Mouse (Mus musculus) NIH3T3 (cell line): ENCODE measurements around the gene Edn1.
A peak's percentile ranks its signal among the peaks of the same experiment; 100 is the strongest.

Source experiments
- DNase-seq: peaks from one replicate; pipeline ENCODE4 v3.0.0-alpha.2; 2012; ENCODE audit warnings: low read depth

Edn1 gene

DNA sequence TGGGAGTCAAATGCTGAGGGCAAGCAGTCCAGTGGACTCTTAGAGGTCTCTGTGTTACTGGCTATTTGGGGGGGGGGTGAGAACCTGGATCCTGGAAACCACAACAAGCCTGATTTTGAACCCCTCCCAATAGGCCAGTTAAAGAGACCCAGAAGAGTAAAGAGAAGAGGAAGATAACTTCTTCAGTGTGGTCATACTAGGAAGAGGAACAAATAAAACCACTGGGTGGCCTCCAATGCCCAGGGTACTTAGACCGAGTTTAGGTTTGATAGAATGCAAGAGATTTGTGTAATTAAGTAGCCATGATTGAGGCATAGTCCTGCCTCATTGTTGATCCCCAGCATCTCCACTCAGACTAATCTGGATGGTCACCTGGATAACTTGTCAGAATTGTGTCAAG is 14.4 kb downstream of the Edn1 start:
- no peak for DNase-seq

DNA sequence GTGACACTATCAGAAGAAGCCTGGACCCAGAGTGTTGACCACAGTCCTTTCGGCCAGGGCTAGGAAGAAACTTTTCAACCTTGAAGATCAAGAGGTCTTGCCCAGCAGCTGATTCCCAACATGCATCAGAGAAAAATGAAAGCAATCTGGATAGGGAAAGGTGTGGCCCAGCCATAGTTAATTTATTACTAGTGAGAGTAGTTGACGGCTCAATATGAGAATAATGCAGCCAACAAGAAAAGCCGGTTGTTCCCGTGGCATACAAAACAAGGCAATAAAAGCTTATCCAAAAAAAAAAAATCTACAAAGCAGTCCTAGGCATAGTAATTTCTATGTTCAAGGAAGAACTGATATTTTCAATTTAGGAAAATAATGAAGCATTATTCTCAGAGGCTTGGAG is 16.5 kb downstream of the Edn1 start:
- no peak for DNase-seq

DNA sequence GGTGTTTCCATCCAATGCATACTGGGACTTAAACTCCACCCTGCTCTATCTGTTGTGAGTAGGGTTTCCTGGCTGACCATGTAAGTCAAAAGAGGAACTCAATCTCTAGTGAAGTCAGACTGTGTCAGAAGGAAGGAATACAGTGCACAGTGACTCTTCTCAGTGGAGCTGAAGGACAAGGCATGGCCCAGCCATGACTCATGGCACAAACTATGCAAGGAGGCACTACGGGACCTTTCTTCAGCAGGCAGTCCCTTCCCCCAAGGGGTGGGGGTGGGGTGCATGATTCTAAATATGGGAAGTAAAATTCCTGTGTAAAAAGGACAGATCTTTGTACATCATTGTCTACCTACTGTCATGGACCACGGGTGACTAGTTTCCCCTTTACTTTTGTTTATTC is 27.3 kb downstream of the Edn1 start:
- DNase-seq: peak; percentile 70

DNA sequence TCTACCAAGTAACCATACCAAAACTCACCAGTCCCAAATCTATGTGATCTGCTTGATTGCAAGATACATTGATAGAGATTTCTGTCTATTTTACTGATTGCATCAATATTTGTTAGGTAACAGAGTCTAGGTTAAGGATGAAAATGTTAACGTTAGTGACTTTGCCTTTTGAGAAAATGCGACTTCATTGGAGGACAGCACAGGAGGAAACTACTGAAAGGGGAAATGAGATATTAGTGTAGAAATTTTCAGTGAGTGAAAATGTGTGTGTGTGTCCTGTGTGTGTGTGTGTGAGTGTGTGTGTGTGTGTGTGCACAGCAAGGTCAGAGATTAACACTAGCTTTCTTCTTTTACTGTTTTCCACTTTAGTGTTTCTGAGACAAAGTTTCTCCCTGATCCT is 29.8 kb downstream of the Edn1 start:
- no peak for DNase-seq

DNA sequence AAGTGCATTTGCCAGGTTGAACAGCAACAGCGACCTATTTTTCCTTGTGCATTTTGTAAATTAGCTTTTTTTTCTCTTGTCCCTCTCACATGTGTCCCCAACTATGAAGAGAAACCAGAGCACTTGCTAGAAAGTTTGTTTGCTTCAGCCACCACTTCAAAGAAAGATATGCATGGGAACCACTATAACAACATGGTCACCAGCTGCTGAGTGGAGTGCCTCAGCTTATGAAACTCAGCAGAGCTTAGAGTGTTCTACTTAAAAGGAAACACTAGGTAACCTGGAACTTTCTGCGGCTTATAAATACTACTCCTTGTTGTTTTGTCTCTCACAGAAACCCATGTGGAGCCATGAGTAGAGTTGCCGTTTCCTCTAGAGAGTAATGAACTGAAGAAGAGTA is 33.7 kb downstream of the Edn1 start:
- no peak for DNase-seq

DNA sequence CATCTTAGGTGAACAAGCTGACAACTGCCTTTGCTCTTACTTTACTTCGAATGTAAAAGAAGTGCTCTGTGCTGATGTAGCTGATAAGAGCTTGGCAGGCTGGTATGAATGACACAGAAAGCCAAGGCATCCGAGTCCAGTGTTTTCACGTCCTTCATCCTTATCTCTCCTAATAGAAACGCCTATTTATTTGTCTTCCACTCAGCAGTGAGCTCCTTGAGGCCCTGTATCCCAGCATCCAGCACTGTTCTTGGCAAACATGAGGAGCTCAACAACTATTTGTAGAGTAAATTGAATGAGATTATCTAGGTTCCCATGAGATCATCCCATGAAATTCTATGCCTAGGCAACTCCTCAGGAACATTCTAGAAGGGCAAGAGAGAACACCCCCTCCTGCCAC is 35.1 kb downstream of the Edn1 start:
- DNase-seq: no peak

DNA sequence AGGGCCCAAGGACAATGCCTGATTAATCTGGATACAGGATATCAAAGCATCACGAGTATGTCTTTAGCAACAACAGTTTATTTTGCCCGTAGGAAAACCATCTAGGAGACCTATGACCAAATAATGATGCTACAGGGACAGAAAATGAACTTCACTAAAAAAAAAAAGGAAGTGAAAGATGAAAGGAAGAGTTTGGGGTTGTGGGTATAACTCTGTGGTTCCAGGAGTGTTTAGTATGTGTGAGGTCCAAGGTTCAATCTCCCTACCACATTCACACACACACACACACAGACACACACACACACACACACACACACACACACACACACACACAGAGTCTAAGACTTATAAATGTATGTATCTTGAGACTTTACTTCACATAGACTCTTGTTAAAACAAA is 35.8 kb downstream of the Edn1 start:
- DNase-seq: no peak

DNA sequence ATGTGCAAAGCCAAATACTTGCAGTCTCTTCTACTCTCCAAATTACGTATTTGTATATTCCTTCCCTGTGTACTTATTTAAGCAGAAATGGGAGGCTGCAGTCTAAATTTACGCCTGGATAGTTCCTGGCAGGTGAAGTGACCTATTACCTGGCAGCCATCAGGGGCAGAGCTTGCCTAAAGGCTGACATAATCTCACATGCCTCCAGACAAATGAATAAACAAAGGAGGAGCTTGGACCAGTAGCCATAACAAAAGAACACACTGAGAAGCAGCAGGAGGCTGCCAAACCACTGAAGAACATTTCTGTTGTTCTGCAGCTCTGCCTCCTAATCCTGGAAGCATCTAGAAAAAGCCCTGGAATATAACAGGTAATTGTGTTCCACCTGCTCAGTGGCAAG is 38.2 kb downstream of the Edn1 start:
- no peak for DNase-seq

DNA sequence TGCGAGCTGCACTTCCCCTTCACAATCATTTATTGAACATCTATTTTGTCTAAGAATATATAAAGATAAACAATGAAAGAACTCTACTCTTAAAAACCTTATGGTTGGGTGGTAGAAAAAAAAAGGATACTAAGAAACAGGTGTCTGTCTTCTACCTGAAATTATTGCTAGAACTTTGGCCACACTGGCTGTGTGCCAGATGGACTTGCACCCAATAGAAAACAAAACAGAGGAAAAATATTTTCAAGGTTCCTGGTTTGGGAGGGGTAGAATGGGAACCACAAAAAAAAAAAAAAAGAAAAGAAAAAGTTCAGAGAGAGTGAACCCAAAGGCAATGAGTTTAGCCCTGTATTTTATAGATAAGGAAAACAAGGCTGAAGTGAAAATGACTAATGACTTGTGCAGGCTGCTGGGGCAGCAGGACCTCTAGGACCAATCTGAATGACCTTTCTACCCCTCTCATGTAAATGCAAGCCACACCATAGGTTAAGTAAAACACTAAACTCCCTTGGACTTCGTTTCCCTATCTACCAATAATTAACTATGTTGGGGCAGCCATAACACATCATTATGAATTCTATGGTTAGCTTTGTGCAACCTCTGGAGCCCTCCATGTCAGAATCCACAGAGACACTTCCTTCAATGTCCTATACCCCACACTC is 40.7 kb downstream of the Edn1 start:
- DNase-seq: no peak

DNA sequence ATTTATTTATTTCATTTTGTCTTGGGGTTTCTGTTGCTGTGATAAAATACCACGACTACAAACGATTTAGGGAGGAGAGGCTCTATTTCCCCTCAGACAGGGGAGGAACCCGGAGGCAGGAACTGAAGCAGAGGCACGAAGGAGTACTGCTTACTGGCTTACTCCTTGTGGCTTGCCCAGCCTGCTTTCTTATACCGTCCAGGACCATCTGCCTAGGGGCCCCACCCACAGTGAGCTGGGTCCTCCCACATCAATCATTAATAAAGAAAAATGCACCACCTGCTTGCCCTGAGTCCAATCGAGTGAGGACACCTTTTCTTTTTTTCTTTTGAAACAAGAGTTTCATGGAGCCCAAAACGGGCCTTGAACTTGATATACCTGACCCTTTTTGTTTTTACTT is 44.2 kb downstream of the Edn1 start:
- no peak for DNase-seq

DNA sequence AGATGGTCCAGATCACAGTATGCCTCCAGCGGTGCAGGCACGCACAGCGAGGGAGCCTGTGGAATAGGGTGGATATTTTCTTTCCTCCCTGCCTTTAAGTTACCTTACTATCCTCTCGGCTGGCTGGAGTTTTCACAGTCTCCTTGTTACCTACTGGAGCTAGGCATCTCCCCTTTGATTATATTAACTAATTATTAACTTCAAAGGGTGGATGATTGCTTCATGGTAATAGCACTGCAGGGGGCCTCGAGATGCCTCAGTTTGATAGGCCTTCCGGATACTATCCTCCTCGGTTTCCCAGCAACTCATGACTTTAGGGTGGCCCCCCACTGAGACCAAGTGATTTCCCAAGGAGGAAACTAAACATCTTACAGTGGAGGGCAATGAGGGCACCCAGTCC is 45.1 kb downstream of the Edn1 start:
- no peak for DNase-seq

DNA sequence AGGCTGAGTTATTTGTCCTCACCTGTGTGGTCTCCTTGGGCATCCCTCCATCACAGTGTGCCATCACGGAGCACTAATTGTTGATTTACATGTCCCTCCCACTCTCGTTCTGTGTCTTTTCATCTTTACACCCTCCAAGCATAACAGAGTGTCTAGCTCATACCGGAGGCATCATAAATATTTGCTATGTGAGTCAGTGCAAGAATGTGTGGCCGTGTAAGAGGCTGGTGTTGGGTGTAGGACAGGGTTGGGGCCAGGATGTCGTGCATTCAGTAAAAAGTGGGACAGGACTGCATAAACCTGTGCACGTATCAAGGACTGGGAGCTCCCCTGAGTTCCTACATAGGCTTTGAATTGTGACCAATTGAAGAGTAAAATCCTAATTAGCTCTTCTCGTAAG is 50.4 kb downstream of the Edn1 start:
- no peak for DNase-seq
